In the genomic region with DNA sequence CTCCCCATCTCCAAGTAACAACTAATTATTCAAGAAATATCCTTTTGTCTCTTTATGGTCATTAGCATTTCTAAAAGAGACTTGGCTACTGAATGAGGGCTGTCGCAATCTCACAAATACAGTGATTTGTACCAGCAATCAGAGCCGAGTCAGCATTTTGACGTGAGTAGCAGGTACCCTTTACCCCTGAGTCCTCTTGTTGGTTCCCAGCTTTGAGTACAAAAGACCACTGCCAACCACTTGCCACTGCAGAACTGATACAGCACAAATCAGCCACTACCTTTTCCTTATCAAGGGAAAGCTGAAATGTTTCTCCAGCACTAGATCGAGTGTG, we compare ENCODE assay signal across 21 mouse cellular contexts.
DNase-seq lines count a peak whose midpoint lies in the region; ATAC-seq and TF ChIP-seq lines count a peak whose summit lies in the region.
"Had no signal": no experiment of that assay in that cellular context is flagged by ENCODE, and none has a peak within 500 bp of the region (broad histone marks: within the 10 kb centered on the region; RNA-seq: fewer than 3 reads in every experiment).

No protein-coding gene starts in this region.

- H3K4me1 ChIP-seq in forebrain, embryonic 12.5 days: peaks cover 10% of the 10 kb centered on the region
- H3K4me1 ChIP-seq in forebrain, embryonic 10.5 days: peaks cover 24% of the 10 kb centered on the region
- H3K4me1 ChIP-seq in ES-E14 (ENCODE audit: control insufficient read depth in 2 of 2, insufficient read depth in 2 of 2, low read length in 2 of 2, poor library complexity in 1 of 2): no peaks in the 10 kb centered on the region
- peaks cover 8% of the 10 kb centered on the region for H3K4me1 ChIP-seq in forebrain, embryonic 14.5 days (ENCODE audit: control insufficient read depth, insufficient read depth, low read length)
- no peaks in the 10 kb centered on the region for H3K4me1 ChIP-seq in kidney, adult 2 months (ENCODE audit: control insufficient read depth, insufficient read depth, low read length)
- H3K4me1 ChIP-seq: embryonic facial prominence, embryonic 15.5 days; intestine, embryonic 15.5 days had no signal

- no peaks in the 10 kb centered on the region for H3K9me3 ChIP-seq in forebrain, embryonic 12.5 days
- no peaks in the 10 kb centered on the region for H3K9me3 ChIP-seq in forebrain, embryonic 10.5 days
- H3K9me3 ChIP-seq in ES-E14 (ENCODE audit: control insufficient read depth, insufficient read depth, low read depth, low read length): no peaks in the 10 kb centered on the region
- H3K9me3 ChIP-seq in forebrain, embryonic 14.5 days (replicated peaks; ENCODE audit: control insufficient read depth, low read length): no peaks in the 10 kb centered on the region
- H3K9me3 ChIP-seq: embryonic facial prominence, embryonic 15.5 days; heart, embryonic 12.5 days; hindbrain, embryonic 10.5 days; intestine, embryonic 15.5 days had no signal

- peak overlapping the region; percentile 2; the same call in 1 of the 2 replicates for H3K4me2 ChIP-seq in forebrain, embryonic 12.5 days
- no peak overlapping the region for H3K4me2 ChIP-seq in forebrain, embryonic 14.5 days (ENCODE audit: low read length)
- H3K4me2 ChIP-seq: embryonic facial prominence, embryonic 15.5 days; heart, embryonic 12.5 days; hindbrain, embryonic 14.5 days; intestine, embryonic 15.5 days had no signal

- peak; percentile 53; the same call in 1 of the 2 replicates for ATAC-seq in forebrain, embryonic 12.5 days (ENCODE audit: low FRiP score)
- ATAC-seq in forebrain, embryonic 14.5 days: peak; percentile 64
- ATAC-seq: intestine, embryonic 15.5 days had no signal

- no peak overlapping the region for H3K27ac ChIP-seq in forebrain, embryonic 12.5 days
- no peak overlapping the region for H3K27ac ChIP-seq in forebrain, embryonic 10.5 days
- H3K27ac ChIP-seq in ES-E14 (ENCODE audit: insufficient read depth, low read depth, low read length, poor library complexity, severe bottlenecking): no peak overlapping the region
- no peak overlapping the region for H3K27ac ChIP-seq in forebrain, embryonic 14.5 days (ENCODE audit: low read depth, low read length)
- H3K27ac ChIP-seq in kidney, adult 2 months (ENCODE audit: insufficient read depth, low read depth, low read length): no peak overlapping the region
- H3K27ac ChIP-seq: embryonic facial prominence, embryonic 15.5 days; heart, adult 2 months; hindbrain, embryonic 10.5 days; hindbrain, embryonic 14.5 days; intestine, embryonic 15.5 days had no signal

- in situ Hi-C loops in ES-E14 (cut with MboI; ENCODE audit: low sequenced_read_pairs in 2 of 2, unreplicated experiment in 2 of 2): no loop called here

- H3K36me3 ChIP-seq in forebrain, embryonic 12.5 days (replicated peaks): no peaks in the 10 kb centered on the region
- no peaks in the 10 kb centered on the region for H3K36me3 ChIP-seq in forebrain, embryonic 10.5 days (replicated peaks)
- H3K36me3 ChIP-seq in ES-E14 (ENCODE audit: control insufficient read depth, insufficient read depth, low read length, poor library complexity, severe bottlenecking): no peaks in the 10 kb centered on the region
- no peaks in the 10 kb centered on the region for H3K36me3 ChIP-seq in forebrain, embryonic 14.5 days (ENCODE audit: control insufficient read depth, insufficient read depth, low read length)
- H3K36me3 ChIP-seq in kidney, adult 2 months (ENCODE audit: control insufficient read depth, insufficient read depth, low read length): no peaks in the 10 kb centered on the region
- H3K36me3 ChIP-seq: embryonic facial prominence, embryonic 15.5 days; heart, embryonic 12.5 days; hindbrain, embryonic 10.5 days; intestine, embryonic 15.5 days had no signal

- no peak overlapping the region for H3K4me3 ChIP-seq in forebrain, embryonic 12.5 days (replicated peaks)
- no peak overlapping the region for H3K4me3 ChIP-seq in forebrain, embryonic 10.5 days
- no peak overlapping the region for H3K4me3 ChIP-seq in ES-E14 (ENCODE audit: insufficient read depth in 1 of 2, low read depth in 1 of 2, low read length in 2 of 2, poor library complexity in 1 of 2, severe bottlenecking in 1 of 2)
- no peak overlapping the region for H3K4me3 ChIP-seq in forebrain, embryonic 14.5 days (ENCODE audit: low read depth, low read length)
- no peak overlapping the region for H3K4me3 ChIP-seq in kidney, adult 2 months (ENCODE audit: insufficient read depth, low read depth, low read length)
- H3K4me3 ChIP-seq: embryonic facial prominence, embryonic 15.5 days; erythroblast, embryonic 14.5 days; heart, adult 2 months; heart, embryonic 12.5 days; hindbrain, embryonic 10.5 days; intestine, embryonic 15.5 days had no signal

- TF ChIP-seq POLR2A in kidney, adult 2 months (IDR thresholded peaks at IDR 0.05; ENCODE audit: low read depth, low read length): no peak

- no peak for DNase-seq in forebrain, embryonic 10.5 days (ENCODE audit: extremely low spot score, low spot score)
- DNase-seq in ES-E14 (ENCODE audit: low read depth, low spot score): no peak
- DNase-seq in forebrain, embryonic 14.5 days (ENCODE audit: low spot score): peak; percentile 66
- peak; percentile 40 for DNase-seq in retina, postnatal 1 day
- no peak for DNase-seq in kidney, adult 2 months
- no peak for DNase-seq in gastrocnemius, adult 8-10 months (ENCODE audit: low spot score in 2 of 2)
- DNase-seq: adrenal gland, adult 8-10 months; adrenal gland, postnatal 36 days; cerebellum, adult 11 months; cerebellum, adult 8-10 months; cerebellum, postnatal 14 days; embryo, embryonic 11 days; gastrocnemius, postnatal 10 days; heart, adult 2 months had no signal

- peaks cover 8% of the 10 kb centered on the region; the same call in 1 of the 2 replicates for H3K27me3 ChIP-seq in forebrain, embryonic 12.5 days
- H3K27me3 ChIP-seq in forebrain, embryonic 10.5 days (ENCODE audit: poor library complexity, severe bottlenecking): no peaks in the 10 kb centered on the region
- no peaks in the 10 kb centered on the region for H3K27me3 ChIP-seq in forebrain, embryonic 14.5 days (replicated peaks; ENCODE audit: control insufficient read depth, insufficient read depth, low read length)
- no peaks in the 10 kb centered on the region for H3K27me3 ChIP-seq in kidney, adult 2 months (replicated peaks; ENCODE audit: control insufficient read depth, insufficient read depth, low read length)
- H3K27me3 ChIP-seq: embryonic facial prominence, embryonic 15.5 days; heart, embryonic 12.5 days; intestine, embryonic 15.5 days had no signal

- 32% methylated on average over 4 of the region's 4 CpGs for WGBS in forebrain, embryonic 12.5 days
- WGBS in forebrain, embryonic 10.5 days: 69% methylated on average over 4 of the region's 4 CpGs
- 11% methylated on average over 4 of the region's 4 CpGs for WGBS in forebrain, embryonic 14.5 days
- WGBS in kidney, adult 2 months: 72% methylated on average over 4 of the region's 4 CpGs

- no peak for TF ChIP-seq CTCF in kidney, adult 2 months (conservative IDR thresholded peaks at IDR 0.05; ENCODE audit: insufficient read depth, insufficient read length, low read depth, low read length)

- no peak overlapping the region for H3K9ac ChIP-seq in forebrain, embryonic 12.5 days
- no peak overlapping the region for H3K9ac ChIP-seq in ES-E14 (ENCODE audit: insufficient read depth, low read depth, low read length, poor library complexity, severe bottlenecking)
- H3K9ac ChIP-seq in forebrain, embryonic 14.5 days (ENCODE audit: low read length): no peak overlapping the region
- H3K9ac ChIP-seq: embryonic facial prominence, embryonic 15.5 days; heart, embryonic 12.5 days; hindbrain, embryonic 14.5 days; intestine, embryonic 15.5 days had no signal

TF ChIP-seq in ES-E14, 5 proteins besides CTCF, POLR2A, EP300 and RAD21:
- TF ChIP-seq CHD2 (IDR thresholded peaks at IDR 0.05; ENCODE audit: low read depth, low read length) (no peak), ZNF384 (IDR thresholded peaks at IDR 0.05; ENCODE audit: low read depth, low read length) (no peak), HCFC1 (IDR thresholded peaks at IDR 0.05; ENCODE audit: borderline replicate concordance, insufficient read depth, low read length) (no peak), MAFK (IDR thresholded peaks at IDR 0.05; ENCODE audit: insufficient read depth, low read depth, low read length) (peak; percentile 78), ZC3H11A (IDR thresholded peaks at IDR 0.05; ENCODE audit: borderline replicate concordance, low read depth, low read length) (no peak)

Comparison
In these comparisons a context has a peak if more than half of its experiments do, and no peak if none do; other contexts are left out.
1. DNase-seq: peak in forebrain, embryonic 14.5 days (single experiment) and retina, postnatal 1 day (single experiment); none in forebrain, embryonic 10.5 days (single experiment), ES-E14 (single experiment), kidney, adult 2 months (single experiment) and gastrocnemius, adult 8-10 months (0 of 2).